Mouse (Mus musculus) lung, embryonic 16.5 days (tissue): ENCODE data around the gene Camk2d. TPM values are rescaled to one million over a fixed set of nuclear protein-coding genes. Genes with fewer than 3 reads are reported as not detected.

Source experiments
- ATAC-seq: fragments of 200-750 bp; cut with Nextera tagmentation; 2 replicates; pipeline ENCODE4 v1.8.0; 2017; ENCODE audit warnings: low read depth, mild to moderate bottlenecking, moderate library complexity
- H3K27ac ChIP-seq: fragments of 300-500 bp; sonication (generic); 2 replicates; pipeline ENCODE4 v1.5.1; 2014; ENCODE audit warnings: mild to moderate bottlenecking, control low read depth, low read length
- H3K27me3 ChIP-seq: fragments of 300-500 bp; sonication (generic); 2 replicates; pipeline ENCODE4 v1.6.1; 2014; ENCODE audit warnings: low read depth, low read length, mixed read lengths; ENCODE audit not compliant: control insufficient read depth, insufficient read depth
- H3K36me3 ChIP-seq: fragments of 300-500 bp; sonication (generic); 2 replicates; pipeline ENCODE4 v1.6.1; 2014; ENCODE audit warnings: low read length; ENCODE audit not compliant: control insufficient read depth, insufficient read depth
- H3K4me1 ChIP-seq: fragments of 300-500 bp; sonication (generic); replicated peaks from 2 replicates; pipeline ENCODE4 v1.6.1; 2014; ENCODE audit warnings: low read length, mixed read lengths; ENCODE audit not compliant: control insufficient read depth, insufficient read depth
- H3K4me2 ChIP-seq: fragments of 300-500 bp; sonication (generic); 2 replicates; pipeline ENCODE4 v1.6.1; 2014; ENCODE audit warnings: low read depth, low read length, control low read depth
- H3K4me3 ChIP-seq: fragments of 300-500 bp; sonication (generic); 2 replicates; pipeline ENCODE4 v1.5.1; 2014; ENCODE audit warnings: mild to moderate bottlenecking, low read length, control low read depth
- H3K9ac ChIP-seq: fragments of 300-500 bp; sonication (generic); 2 replicates; pipeline ENCODE4 v1.6.1; 2014; ENCODE audit warnings: low read length, control low read depth
- H3K9me3 ChIP-seq: fragments of 300-500 bp; sonication (generic); 2 replicates; pipeline ENCODE4 v1.6.1; 2016; ENCODE audit warnings: low read length; ENCODE audit not compliant: control insufficient read depth
- WGBS: fragments of 180-500 bp; shearing (Covaris S2); extraction: QIAGEN DNeasy Blood & Tissue Kit; methylation state at CpG from one replicate; pipeline ENCODE4 v1.1.7; 2014; 5-methylcytosine and 5-hydroxymethylcytosine counted together
- polyA plus RNA-seq: library from polyadenylated mRNA; unstranded; fragments of >200 nt; fragmentation: Nextera tagmentation; extraction: Ambion mirVana; gene quantifications from 2 replicates; pipeline ENCODE4 v1.2.1, GENCODE M21; 2015

The Camk2d gene
- polyA plus RNA-seq, 1 experiment from 2014 or later, result 34.3 TPM

DNA sequence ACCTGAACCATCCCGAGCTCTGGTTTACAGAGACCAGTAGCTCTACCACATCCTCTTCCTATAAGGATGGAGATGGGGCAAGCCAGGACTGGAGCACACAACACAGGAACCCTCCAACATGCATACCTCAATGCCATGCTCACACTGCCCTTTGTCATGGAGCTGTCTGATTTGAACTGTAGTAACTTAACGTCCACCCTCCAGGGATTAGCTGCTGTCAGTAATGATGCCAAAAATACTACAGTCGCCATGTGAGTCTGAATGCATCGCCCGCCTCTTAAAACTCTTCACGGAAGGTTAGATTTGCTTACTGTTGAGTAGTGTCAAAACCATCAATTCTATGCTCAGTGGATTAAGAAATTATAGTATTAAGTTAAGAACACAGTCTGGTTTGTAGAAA is 156.9 kb downstream of the Camk2d start:
- 87% methylated on average over 6 of the region's 6 CpGs for WGBS
- ATAC-seq, result no peak

DNA sequence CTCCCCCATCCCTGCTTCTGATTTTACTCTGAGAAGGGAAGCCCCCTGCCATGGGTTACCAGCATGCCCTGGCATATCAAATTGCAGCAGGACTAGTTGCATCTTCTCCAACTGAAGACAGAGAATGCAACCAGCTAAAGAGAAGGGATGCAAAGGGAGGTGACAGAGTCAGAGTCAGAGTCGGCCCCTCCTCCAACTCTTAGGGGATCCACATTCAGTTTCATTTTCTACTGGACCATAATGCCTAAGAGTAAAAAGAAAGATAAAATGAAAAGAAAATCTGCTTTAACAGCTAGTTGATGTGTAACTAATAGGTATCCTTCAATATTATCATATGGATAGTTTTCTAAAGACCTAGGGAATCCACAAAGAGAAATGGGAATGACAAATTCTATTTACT is 162.3 kb downstream of the Camk2d start:
- Histone ChIP-seq H3K36me3 (no peaks in the 10 kb centered on the region), H3K27ac (no peak overlapping the region), H3K4me3 (no peak overlapping the region), H3K4me2 (no peak overlapping the region), H3K27me3 (no peaks in the 10 kb centered on the region), H3K4me1 (no peaks in the 10 kb centered on the region), H3K9me3 (no peaks in the 10 kb centered on the region), H3K9ac (no peak overlapping the region)
- no peak for ATAC-seq
- WGBS, result 73% methylated on average over 1 of the region's 1 CpGs

More for the DNA sequence above, 156.9 kb downstream of the Camk2d start:
- H3K9ac ChIP-seq, result no peak overlapping the region
- no peaks in the 10 kb centered on the region for H3K36me3 ChIP-seq
- no peak overlapping the region for H3K4me3 ChIP-seq
- no peak overlapping the region for H3K27ac ChIP-seq
- no peak overlapping the region for H3K4me2 ChIP-seq
- no peaks in the 10 kb centered on the region for H3K27me3 ChIP-seq
- H3K9me3 ChIP-seq, result no peaks in the 10 kb centered on the region
- no peaks in the 10 kb centered on the region for H3K4me1 ChIP-seq

DNA sequence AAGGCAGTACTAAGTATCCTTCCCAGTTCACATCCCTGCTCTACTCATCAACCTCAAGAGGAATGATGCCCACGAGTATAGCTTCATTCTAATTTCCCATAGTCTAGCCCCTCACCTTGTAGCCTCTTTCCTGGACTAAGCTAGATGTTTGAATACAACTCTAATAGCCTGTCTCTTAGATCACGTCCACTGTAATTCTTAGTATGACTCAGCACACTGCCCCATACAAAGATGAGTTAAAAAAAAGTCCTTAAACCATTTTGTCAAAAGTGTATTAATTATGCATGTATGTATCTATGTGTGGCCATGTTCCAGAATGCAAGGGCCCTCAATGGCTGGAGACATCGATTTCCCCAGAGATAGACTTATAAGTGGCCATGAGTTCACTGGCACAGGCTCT is 164.5 kb downstream of the Camk2d start:
- Histone ChIP-seq H3K9me3 (no peaks in the 10 kb centered on the region), H3K36me3 (no peaks in the 10 kb centered on the region), H3K9ac (no peak overlapping the region), H3K4me3 (no peak overlapping the region), H3K27ac (no peak overlapping the region), H3K4me1 (no peaks in the 10 kb centered on the region), H3K27me3 (no peaks in the 10 kb centered on the region), H3K4me2 (no peak overlapping the region)
- 69% methylated on average over 3 of the region's 3 CpGs for WGBS
- ATAC-seq, result no peak

DNA sequence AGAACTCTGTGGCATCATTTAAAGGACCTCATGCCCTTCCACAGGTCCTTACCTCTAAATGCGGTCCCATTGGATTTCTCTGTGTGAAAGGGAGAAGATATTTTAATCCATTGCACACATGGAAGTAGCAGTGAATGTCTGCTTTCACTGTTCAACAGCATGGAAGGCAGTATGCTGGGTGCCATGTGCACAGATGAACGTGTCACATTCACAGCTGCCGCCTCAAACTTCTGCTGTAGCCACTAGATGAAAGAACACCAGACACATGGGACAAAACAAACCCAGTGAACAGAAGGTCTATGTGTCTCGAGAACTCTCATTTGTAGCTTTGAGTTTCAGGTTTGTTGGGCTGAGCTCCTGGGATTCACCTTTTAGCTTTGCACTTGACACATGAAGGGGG is 168.6 kb downstream of the Camk2d start:
- Histone ChIP-seq H3K4me1 (no peaks in the 10 kb centered on the region), H3K27me3 (no peaks in the 10 kb centered on the region), H3K27ac (no peak overlapping the region), H3K36me3 (no peaks in the 10 kb centered on the region), H3K4me3 (no peak overlapping the region), H3K4me2 (no peak overlapping the region), H3K9ac (no peak overlapping the region), H3K9me3 (no peaks in the 10 kb centered on the region)
- WGBS, result 84% methylated on average over 4 of the region's 4 CpGs
- no peak for ATAC-seq

DNA sequence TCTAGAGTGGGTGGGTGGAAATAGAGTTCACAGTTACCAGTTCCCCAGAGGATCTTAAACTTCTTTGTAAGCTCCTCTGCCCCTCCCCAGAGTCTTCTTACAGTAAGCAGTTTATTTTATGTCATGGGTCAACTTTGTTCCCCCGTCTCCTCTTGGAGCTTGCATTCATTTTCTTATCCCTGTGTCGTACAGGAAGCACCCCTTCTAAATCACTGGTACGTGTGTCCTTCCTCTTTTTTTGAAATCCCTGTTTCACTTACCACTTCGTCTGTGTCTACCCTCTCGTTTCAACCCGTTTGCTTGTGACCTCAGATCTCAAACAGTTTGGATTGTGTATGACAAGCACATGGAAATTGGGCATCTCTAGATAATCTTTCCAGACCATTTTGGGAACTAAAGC is 174.0 kb downstream of the Camk2d start:
- no peaks in the 10 kb centered on the region for H3K27me3 ChIP-seq
- no peaks in the 10 kb centered on the region for H3K9me3 ChIP-seq
- ATAC-seq, result no peak
- no peak overlapping the region for H3K4me2 ChIP-seq
- no peak overlapping the region for H3K9ac ChIP-seq
- H3K36me3 ChIP-seq, result no peaks in the 10 kb centered on the region
- H3K4me1 ChIP-seq, result no peaks in the 10 kb centered on the region
- no peak overlapping the region for H3K4me3 ChIP-seq
- WGBS, result 33% methylated on average over 6 of the region's 6 CpGs
- H3K27ac ChIP-seq, result no peak overlapping the region

GRCm38 (mm10) chr3:126771032-126771431 is 174.9 kb downstream of the Camk2d start:
- H3K27ac ChIP-seq, result no peak overlapping the region
- no peak for ATAC-seq
- H3K4me2 ChIP-seq, result no peak overlapping the region
- H3K27me3 ChIP-seq, result no peaks in the 10 kb centered on the region
- no peaks in the 10 kb centered on the region for H3K36me3 ChIP-seq
- H3K4me3 ChIP-seq, result no peak overlapping the region
- no peak overlapping the region for H3K9ac ChIP-seq
- 76% methylated on average over 8 of the region's 8 CpGs for WGBS
- H3K9me3 ChIP-seq, result no peaks in the 10 kb centered on the region
- no peaks in the 10 kb centered on the region for H3K4me1 ChIP-seq

- Histone ChIP-seq H3K9ac (no peak overlapping the region), H3K4me2 (no peak overlapping the region), H3K27ac (no peak overlapping the region), H3K4me3 (no peak overlapping the region), H3K9me3 (no peaks in the 10 kb centered on the region), H3K27me3 (no peaks in the 10 kb centered on the region), H3K4me1 (no peaks in the 10 kb centered on the region), H3K36me3 (no peaks in the 10 kb centered on the region)
- peak; percentile 95 for ATAC-seq
- WGBS, result 13% methylated on average over 6 of the region's 6 CpGs
Observed at GRCm38 (mm10) chr3:126771541-126771940, 175.4 kb downstream of the Camk2d start.

GRCm38 (mm10) chr3:126776001-126776400 is 179.9 kb downstream of the Camk2d start:
- no peak overlapping the region for H3K9ac ChIP-seq
- 0 out of 2 replicates have a peak, but pooled peaks cover 3% of the 10 kb centered on the region for H3K4me1 ChIP-seq
- H3K4me2 ChIP-seq, result no peak overlapping the region
- ATAC-seq, result no peak
- no peaks in the 10 kb centered on the region for H3K27me3 ChIP-seq
- no peak overlapping the region for H3K4me3 ChIP-seq
- no peaks in the 10 kb centered on the region for H3K36me3 ChIP-seq
- no peaks in the 10 kb centered on the region for H3K9me3 ChIP-seq
- no peak overlapping the region for H3K27ac ChIP-seq

DNA sequence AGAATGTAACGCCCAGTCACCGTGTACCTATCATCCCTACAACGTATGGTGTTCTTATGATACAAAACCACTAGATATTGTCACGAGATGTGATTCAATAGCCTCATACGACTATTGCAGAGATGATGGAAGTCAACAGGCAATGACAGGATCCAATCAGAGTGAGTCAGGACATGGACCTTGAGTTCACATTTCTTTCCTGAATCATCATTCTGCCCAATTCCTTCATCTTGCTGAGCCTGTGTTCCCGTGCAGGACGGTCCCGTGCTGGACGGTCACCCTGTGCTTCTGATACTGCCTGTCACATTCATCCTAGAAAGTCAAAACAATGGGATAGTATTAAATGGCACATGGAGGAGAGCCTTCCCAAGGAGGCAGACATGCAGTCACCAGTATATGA is 181.0 kb downstream of the Camk2d start:
- no peaks in the 10 kb centered on the region for H3K27me3 ChIP-seq
- H3K36me3 ChIP-seq, result no peaks in the 10 kb centered on the region
- H3K9me3 ChIP-seq, result no peaks in the 10 kb centered on the region
- H3K9ac ChIP-seq, result no peak overlapping the region
- H3K27ac ChIP-seq, result no peak overlapping the region
- 91% methylated on average over 9 of the region's 9 CpGs for WGBS
- H3K4me1 ChIP-seq, result 0 out of 2 replicates have a peak, but pooled peaks cover 3% of the 10 kb centered on the region
- H3K4me2 ChIP-seq, result no peak overlapping the region
- no peak for ATAC-seq
- no peak overlapping the region for H3K4me3 ChIP-seq

DNA sequence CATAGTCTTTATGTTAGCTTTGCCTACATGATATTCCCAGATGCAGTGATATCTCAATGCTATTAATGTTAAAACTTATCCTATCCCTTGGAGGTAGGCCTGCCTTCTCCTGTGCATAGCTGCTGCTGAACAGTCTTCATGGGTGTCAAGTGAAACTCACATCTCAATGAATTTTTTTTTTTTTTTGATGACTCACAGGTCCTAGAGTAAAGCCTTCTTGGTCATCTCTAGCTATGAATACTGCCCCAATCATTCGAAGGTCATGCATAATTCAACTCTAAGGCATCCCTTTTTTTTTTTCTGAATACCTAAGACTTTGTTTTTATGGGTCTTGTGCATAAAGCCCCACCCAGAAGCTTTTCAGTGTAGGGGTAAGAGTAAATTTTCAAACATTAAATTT is 181.8 kb downstream of the Camk2d start:
- no peak overlapping the region for H3K4me3 ChIP-seq
- H3K27me3 ChIP-seq, result no peaks in the 10 kb centered on the region
- 0 out of 2 replicates have a peak, but pooled peaks cover 3% of the 10 kb centered on the region for H3K4me1 ChIP-seq
- 92% methylated on average over 1 of the region's 1 CpGs for WGBS
- H3K9ac ChIP-seq, result no peak overlapping the region
- ATAC-seq, result no peak
- H3K27ac ChIP-seq, result no peak overlapping the region
- H3K4me2 ChIP-seq, result no peak overlapping the region
- no peaks in the 10 kb centered on the region for H3K9me3 ChIP-seq
- H3K36me3 ChIP-seq, result no peaks in the 10 kb centered on the region
